Mouse (Mus musculus) 3T3-L1 (cell line): ENCODE measurements at regions not wholly inside any gene's neighbourhood (a gene's known extent, or its start where the extent isn't known, plus 50 kb on each side); places are given as distances from the start of the nearest gene placed in this dataset.
A peak's percentile ranks its signal among the peaks of the same experiment; 100 is the strongest.

Source experiments
- DNase-seq: peaks from one replicate; pipeline ENCODE4 v3.0.0-alpha.2; 2015; ENCODE audit warnings: low read depth, low spot score

GRCm38 (mm10) chr3:132017485-132018261 lies 67.4 kb upstream of the Dkk2 start:
- no peak for DNase-seq

DNA sequence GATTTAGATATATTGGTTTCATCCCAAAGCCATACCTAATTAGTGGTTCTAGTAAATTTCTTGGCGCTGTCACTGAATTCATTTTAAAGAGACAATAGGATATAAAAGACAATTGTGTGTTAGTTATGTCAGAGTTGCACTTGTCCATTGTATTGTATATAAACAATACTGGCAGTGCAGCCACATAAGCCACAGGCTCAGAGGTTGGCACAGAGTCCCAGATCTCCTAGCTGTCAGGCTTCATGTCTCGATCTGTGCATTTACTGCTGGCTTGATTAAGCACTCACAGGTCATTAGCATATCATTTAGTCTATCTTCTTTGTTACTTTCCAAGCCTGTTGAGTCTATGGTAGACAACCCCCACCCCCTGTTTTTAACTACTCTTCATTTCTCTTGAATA lies 66.6 kb upstream of the Dkk2 start:
- no peak for DNase-seq

- DNase-seq = peak; percentile 69
Observed at GRCm38 (mm10) chr3:132022032-132022431, 63.1 kb upstream of the Dkk2 start.

DNA sequence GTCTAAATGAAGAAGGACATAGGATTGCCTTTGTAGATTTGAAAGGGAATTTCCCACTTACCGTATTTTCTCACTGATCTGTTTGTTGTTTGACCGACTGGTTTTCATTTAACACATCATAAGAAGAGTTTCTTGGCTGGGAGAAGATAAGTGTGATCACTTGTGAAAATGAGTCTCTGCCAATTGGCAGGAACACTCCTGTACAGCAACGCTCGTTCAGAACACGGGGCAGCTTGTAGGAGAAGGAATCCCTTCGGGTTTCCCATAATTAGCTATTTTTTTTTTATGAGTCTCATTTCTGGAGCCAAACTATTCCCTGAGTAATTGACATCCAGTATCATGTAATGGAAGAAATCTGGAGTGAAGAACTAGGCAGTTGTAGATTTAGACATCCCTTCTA lies 61.8 kb upstream of the Dkk2 start:
- no peak for DNase-seq

DNA sequence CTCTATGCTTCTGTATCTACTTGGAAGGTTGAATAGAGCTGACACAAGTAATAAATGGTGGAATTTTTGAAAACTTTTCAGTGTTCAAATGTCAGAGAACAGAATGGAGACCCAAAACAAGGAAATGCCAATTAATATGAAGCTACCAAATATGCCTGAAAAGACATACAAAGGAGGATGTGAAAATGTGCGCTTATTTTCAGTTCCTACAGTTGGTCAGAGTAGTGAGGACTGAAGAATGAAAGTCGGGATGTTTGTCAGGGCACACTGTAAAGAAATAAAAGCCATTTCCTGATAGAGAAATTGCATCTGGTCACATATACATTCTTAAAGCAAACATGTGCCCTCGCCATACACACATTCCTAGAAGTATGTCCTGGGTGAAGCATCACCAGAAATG lies 56.0 kb upstream of the Dkk2 start:
- no peak for DNase-seq

GRCm38 (mm10) chr3:132033078-132033713 lies 51.9 kb upstream of the Dkk2 start:
- no peak for DNase-seq

DNA sequence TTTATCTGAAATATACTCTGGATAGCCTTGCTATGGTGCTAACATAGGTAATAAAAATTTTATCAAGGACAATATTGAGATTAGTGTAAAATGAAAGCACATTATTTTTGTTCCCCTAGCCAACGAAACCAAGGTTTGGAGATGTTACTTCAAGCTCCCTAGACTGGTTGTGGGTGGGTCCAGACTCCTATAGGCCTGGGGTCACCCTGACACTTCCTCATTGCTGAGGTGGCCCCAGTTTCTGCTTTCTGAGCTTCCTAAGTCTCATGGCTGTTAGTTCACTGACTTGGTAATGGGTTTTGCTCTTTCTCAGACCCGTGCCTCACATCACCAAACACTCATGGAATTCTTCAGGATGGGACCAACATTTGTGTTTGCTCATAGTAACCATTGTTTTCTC lies 49.9 kb upstream of the Dkk2 start:
- no peak for DNase-seq
